Mouse (Mus musculus) kidney, postnatal 14 days (tissue): ENCODE data around the gene Spata6.

ENCODE experiments used
- DNase-seq: peaks from one replicate; pipeline ENCODE4 v3.0.0; 2022; ENCODE audit warnings: mixed read lengths

Spata6 gene

DNA sequence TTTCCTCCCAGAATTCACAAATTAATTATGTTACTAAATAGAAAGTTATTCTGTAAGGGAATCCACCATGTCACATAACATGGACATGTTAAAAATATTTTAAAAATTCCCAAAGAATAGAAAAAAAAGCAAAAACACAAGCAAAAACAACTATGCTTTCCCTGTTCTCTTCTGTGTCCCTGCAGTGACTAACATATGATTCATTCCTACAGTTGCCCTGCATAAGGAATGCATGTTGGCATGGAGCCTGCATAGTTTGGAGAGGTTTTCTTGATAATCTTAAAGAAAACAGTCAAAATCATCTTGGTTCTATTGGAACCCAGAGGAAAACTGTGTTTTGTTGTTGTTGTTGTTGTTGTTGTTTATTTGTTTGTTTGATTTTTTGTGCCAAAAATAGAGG lies 132.8 kb downstream of the Spata6 start:
- no peak for DNase-seq

DNA sequence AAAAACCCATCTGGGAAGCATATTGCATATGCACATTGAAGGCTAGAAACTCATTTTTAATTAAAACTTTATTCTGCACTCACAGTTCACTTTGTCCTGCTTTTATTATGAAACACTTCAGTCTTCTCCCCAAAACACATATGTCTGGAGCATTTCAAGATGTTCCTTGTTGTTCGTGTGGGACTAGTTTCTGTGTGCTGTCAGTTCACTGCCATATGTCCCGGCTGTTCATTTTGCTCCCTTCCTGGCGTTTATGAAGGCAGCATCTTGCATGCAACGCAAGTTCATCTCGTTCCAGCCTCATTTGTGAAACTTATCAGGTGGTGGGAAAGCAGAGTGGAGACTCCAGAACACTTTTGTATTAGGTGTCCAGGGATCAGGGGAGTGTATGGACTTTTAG lies 146.9 kb downstream of the Spata6 start:
- no peak for DNase-seq

DNA sequence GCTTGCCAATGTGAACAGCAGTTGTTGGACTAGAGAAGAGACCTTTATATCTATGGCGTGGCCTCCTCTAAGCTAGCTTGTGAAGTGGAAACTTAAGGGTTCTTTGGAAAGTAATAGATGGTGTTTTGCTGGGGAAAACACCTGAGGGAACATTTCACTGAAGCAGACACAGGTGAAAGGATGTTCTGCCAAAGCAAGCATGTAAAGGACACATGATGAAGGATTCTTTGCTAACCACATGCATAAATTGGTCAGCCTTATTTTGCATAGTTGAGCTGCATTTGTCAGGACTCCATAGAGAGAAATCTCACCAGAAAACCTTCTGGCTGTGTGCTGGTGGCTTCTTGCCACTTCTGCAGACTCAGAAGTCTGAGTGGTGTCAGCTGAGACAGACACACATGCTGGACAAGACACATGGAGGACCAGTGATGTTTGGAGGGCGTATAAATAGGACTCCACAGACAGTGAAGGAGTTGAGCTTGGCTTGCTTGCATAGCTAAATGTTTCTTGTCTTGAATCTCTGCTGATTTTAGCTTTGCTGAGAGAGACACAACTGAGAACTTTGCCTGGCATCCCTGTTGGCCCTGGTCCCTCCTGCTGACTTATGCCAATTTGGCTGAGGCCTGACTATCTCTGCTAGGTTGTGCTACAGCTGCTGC lies 148.1 kb downstream of the Spata6 start:
- no peak for DNase-seq
